Mouse (Mus musculus): Measurements from ENCODE around the gene Ptpn20. TPM values are rescaled to one million over a fixed set of nuclear protein-coding genes. Genes with fewer than 3 reads are reported as not detected.

Gene Ptpn20
- polyA plus RNA-seq, 1 experiment from 2014 or later: 0.12 TPM

DNA sequence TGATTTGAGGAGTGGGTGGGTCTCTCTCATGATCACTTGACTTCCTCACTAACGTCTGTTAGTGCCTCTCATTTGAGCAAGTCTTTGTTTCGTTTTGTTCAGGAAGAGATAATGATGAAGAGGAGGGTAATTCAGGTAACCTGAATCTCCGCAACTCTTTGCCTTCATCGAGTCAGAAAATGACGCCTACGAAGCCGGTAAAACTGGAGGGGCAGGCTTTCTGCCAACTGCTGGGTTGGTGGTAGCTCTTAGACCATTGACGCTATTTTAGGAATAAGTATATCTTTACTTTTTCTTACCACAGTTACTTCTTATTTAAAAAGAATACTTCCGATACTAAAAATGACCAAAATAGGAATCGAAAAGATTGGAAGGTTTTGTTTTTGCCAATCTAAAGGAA, 18.4 kb downstream of the Ptpn20 start:
- Histone ChIP-seq H3K4me2 (replicated peaks; ENCODE audit: low read depth, low read length) (no peak overlapping the region), H3K27me3 (ENCODE audit: insufficient read depth, low read length) (no peaks in the 10 kb centered on the region), H3K36me3 (ENCODE audit: insufficient read depth, low read length) (no peaks in the 10 kb centered on the region), H3K4me3 (ENCODE audit: low read length) (no peak overlapping the region), H3K4me1 (ENCODE audit: insufficient read depth, low read length) (no peaks in the 10 kb centered on the region), H3K9me3 (ENCODE audit: low read length) (no peaks in the 10 kb centered on the region), H3K27ac (ENCODE audit: low read length) (no peak overlapping the region), H3K9ac (replicated peaks; ENCODE audit: low read length) (no peak overlapping the region)
- ATAC-seq (ENCODE audit: low FRiP score, low TSS enrichment): no peak
- 80% methylated on average over 10 of the region's 10 CpGs for WGBS

DNA sequence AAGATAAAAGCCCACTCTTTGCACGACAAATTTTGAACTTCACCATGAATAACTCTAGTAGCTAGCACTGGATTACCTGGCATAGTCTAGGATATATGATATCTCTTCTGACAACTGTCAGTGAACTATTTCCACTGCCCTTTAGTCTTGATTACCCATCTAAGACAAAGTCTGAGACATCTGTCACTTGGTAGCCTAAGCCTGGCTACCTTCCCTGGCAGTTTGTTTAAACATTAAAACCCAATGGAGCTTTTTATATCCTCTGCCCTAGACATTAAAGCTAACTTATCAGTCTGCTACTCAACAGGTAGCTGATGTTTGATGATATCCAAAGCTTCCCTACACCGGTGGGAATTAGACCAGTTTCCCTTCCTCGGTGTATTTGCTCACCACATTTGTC, 36.0 kb downstream of the Ptpn20 start:
- Histone ChIP-seq H3K36me3 (ENCODE audit: insufficient read depth, low read length) (no peaks in the 10 kb centered on the region), H3K4me3 (ENCODE audit: low read length) (no peak overlapping the region), H3K9me3 (ENCODE audit: low read length) (no peaks in the 10 kb centered on the region), H3K27ac (ENCODE audit: low read length) (no peak overlapping the region), H3K27me3 (ENCODE audit: insufficient read depth, low read length) (no peaks in the 10 kb centered on the region), H3K4me2 (replicated peaks; ENCODE audit: low read depth, low read length) (no peak overlapping the region), H3K4me1 (ENCODE audit: insufficient read depth, low read length) (no peaks in the 10 kb centered on the region), H3K9ac (replicated peaks; ENCODE audit: low read length) (no peak overlapping the region)
- ATAC-seq (ENCODE audit: low FRiP score, low TSS enrichment): no peak
- 51% methylated on average over 3 of the region's 3 CpGs for WGBS

DNA sequence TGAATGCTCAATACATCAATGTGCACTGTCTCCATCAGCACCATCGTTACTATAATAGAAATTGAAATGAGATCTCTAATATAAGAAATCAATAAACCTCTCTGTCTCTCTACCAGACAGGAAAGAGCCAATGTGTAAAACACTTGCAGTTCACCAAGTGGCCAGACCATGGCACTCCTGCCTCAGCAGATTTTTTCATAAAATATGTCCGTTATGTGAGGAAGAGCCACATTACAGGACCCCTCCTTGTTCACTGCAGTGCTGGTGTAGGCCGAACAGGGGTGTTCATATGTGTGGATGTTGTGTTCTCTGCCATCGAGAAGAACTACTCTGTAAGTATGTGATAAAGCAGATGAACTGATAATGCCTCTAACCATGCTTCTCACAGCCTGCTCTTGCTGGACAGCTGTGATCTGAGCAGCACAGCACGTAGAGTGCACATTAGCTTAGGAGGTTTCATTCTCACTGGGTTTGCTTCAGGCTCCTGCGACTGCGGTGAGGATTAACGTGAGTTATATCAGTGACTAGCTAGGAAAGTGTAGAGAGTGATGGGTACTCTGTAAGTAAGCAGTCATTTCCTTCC, 43.9 kb downstream of the Ptpn20 start:
- Histone ChIP-seq H3K4me3 (ENCODE audit: low read length) (no peak overlapping the region), H3K9ac (replicated peaks; ENCODE audit: low read length) (no peak overlapping the region), H3K9me3 (ENCODE audit: low read length) (no peaks in the 10 kb centered on the region), H3K4me1 (ENCODE audit: insufficient read depth, low read length) (no peaks in the 10 kb centered on the region), H3K27me3 (ENCODE audit: insufficient read depth, low read length) (no peaks in the 10 kb centered on the region), H3K27ac (ENCODE audit: low read length) (no peak overlapping the region), H3K4me2 (replicated peaks; ENCODE audit: low read depth, low read length) (no peak overlapping the region), H3K36me3 (ENCODE audit: insufficient read depth, low read length) (no peaks in the 10 kb centered on the region)
- WGBS: 73% methylated on average over 8 of the region's 8 CpGs
- no peak for ATAC-seq (ENCODE audit: low FRiP score, low TSS enrichment)

DNA sequence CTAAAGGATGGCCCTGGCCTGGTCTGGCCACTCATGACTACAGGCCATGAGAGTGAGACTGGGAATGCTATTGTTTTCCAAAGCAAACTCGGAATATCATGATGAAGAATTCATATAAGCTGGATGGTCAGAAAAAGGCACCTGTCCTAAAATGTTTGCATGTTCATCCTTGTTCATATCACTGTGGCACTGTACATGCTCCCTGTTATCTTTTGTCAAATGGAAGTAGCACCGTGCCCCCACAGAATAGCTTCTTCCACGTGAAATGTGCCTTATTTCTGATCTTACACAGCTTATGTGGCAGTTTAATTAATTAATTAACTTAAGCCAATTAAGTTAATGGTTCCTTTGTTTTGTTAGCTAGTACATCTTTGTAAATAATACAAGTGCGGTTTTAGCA, 45.3 kb downstream of the Ptpn20 start:
- ATAC-seq (ENCODE audit: low FRiP score, low TSS enrichment): no peak
- H3K9me3 ChIP-seq (ENCODE audit: low read length): no peaks in the 10 kb centered on the region
- no peak overlapping the region for H3K27ac ChIP-seq (ENCODE audit: low read length)
- H3K4me1 ChIP-seq (ENCODE audit: insufficient read depth, low read length): no peaks in the 10 kb centered on the region
- no peak overlapping the region for H3K9ac ChIP-seq (replicated peaks; ENCODE audit: low read length)
- WGBS: 88% methylated on average over 4 of the region's 4 CpGs
- H3K36me3 ChIP-seq (ENCODE audit: insufficient read depth, low read length): no peaks in the 10 kb centered on the region
- H3K4me2 ChIP-seq (replicated peaks; ENCODE audit: low read depth, low read length): no peak overlapping the region
- no peaks in the 10 kb centered on the region for H3K27me3 ChIP-seq (ENCODE audit: insufficient read depth, low read length)
- H3K4me3 ChIP-seq (ENCODE audit: low read length): no peak overlapping the region

DNA sequence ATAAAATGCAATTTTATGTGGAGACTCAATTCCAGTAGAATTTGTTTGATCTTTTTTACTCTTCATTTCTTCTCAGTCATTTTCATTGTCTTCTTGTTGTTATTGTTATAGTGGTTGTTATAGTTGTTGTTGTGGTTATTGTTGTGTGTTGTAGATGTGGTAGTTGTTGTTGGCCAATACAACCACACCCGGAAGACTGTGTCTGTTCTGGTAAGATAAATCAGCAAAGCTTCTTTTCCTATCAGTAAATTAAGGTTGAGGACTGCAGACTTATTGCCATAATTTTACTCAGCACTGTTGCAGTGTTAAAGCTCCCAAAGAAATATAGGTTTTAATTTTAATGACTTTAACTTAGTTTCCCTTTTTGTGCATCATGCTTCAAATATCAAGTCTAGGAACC, 45.8 kb downstream of the Ptpn20 start:
- H3K27ac ChIP-seq (ENCODE audit: low read length): no peak overlapping the region
- H3K9me3 ChIP-seq (ENCODE audit: low read length): no peaks in the 10 kb centered on the region
- no peak overlapping the region for H3K4me2 ChIP-seq (replicated peaks; ENCODE audit: low read depth, low read length)
- no peak overlapping the region for H3K4me3 ChIP-seq (ENCODE audit: low read length)
- no peak for ATAC-seq (ENCODE audit: low FRiP score, low TSS enrichment)
- WGBS: 97% methylated on average over 1 of the region's 1 CpGs
- no peak overlapping the region for H3K9ac ChIP-seq (replicated peaks; ENCODE audit: low read length)
- H3K36me3 ChIP-seq (ENCODE audit: insufficient read depth, low read length): no peaks in the 10 kb centered on the region
- no peaks in the 10 kb centered on the region for H3K4me1 ChIP-seq (ENCODE audit: insufficient read depth, low read length)
- H3K27me3 ChIP-seq (ENCODE audit: insufficient read depth, low read length): no peaks in the 10 kb centered on the region

DNA sequence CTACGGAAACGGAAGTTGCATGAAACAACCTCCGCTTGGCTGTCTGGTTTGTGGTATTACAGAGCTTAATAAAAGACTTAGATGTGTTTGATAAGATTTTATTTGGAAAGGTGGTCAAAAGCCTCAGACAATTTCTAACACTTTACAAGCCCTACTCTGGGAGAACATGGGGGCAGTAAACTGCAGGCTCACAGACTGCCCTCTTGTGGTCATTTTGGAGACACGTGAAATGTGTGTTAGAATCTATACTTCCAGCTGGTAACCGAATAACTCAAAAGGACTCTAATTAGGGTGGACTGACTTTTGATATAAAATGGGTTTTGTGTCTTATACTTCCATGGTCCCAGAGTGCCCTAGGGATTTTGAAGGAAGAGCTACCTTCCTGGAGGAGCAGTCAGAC, 50.4 kb downstream of the Ptpn20 start:
- ATAC-seq (ENCODE audit: low FRiP score, low TSS enrichment): no peak
- no peak overlapping the region for H3K27ac ChIP-seq (ENCODE audit: low read length)
- H3K4me2 ChIP-seq (replicated peaks; ENCODE audit: low read depth, low read length): no peak overlapping the region
- H3K4me3 ChIP-seq (ENCODE audit: low read length): no peak overlapping the region
- H3K9me3 ChIP-seq (ENCODE audit: low read length): no peaks in the 10 kb centered on the region
- 78% methylated on average over 5 of the region's 5 CpGs for WGBS
- no peaks in the 10 kb centered on the region for H3K27me3 ChIP-seq (ENCODE audit: insufficient read depth, low read length)
- no peak overlapping the region for H3K9ac ChIP-seq (replicated peaks; ENCODE audit: low read length)
- H3K36me3 ChIP-seq (ENCODE audit: insufficient read depth, low read length): no peaks in the 10 kb centered on the region
- H3K4me1 ChIP-seq (ENCODE audit: insufficient read depth, low read length): no peaks in the 10 kb centered on the region

DNA sequence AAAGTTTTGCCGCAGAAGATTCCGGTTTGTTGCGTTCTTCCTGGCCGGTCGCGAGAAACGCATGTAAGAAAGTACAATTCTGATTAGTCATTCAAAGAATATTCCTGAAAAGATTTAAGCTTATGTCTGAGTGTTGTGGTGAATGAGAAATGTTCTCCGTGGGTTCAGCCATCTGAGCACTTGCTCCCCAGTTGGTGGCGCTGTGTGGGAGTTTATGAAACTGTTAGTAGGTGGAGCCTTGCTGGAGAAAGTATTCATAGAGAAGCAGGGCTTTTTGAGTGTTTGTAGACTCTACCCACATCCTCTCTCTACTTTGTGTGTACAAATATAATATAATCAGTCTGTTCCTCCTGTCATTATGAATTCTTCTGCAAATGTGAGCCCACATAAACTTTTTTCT, 61.7 kb downstream of the Ptpn20 start:
- no peaks in the 10 kb centered on the region for H3K4me1 ChIP-seq (ENCODE audit: insufficient read depth, low read length)
- H3K4me2 ChIP-seq (replicated peaks; ENCODE audit: low read depth, low read length): no peak overlapping the region
- H3K27ac ChIP-seq (ENCODE audit: low read length): no peak overlapping the region
- ATAC-seq (ENCODE audit: low FRiP score, low TSS enrichment): no peak
- no peak overlapping the region for H3K9ac ChIP-seq (replicated peaks; ENCODE audit: low read length)
- H3K27me3 ChIP-seq (ENCODE audit: insufficient read depth, low read length): 0 out of 2 replicates have a peak, but pooled peaks cover 5% of the 10 kb centered on the region
- WGBS: 92% methylated on average over 9 of the region's 9 CpGs
- H3K4me3 ChIP-seq (ENCODE audit: low read length): no peak overlapping the region
- no peaks in the 10 kb centered on the region for H3K9me3 ChIP-seq (ENCODE audit: low read length)
- H3K36me3 ChIP-seq (ENCODE audit: insufficient read depth, low read length): no peaks in the 10 kb centered on the region

DNA sequence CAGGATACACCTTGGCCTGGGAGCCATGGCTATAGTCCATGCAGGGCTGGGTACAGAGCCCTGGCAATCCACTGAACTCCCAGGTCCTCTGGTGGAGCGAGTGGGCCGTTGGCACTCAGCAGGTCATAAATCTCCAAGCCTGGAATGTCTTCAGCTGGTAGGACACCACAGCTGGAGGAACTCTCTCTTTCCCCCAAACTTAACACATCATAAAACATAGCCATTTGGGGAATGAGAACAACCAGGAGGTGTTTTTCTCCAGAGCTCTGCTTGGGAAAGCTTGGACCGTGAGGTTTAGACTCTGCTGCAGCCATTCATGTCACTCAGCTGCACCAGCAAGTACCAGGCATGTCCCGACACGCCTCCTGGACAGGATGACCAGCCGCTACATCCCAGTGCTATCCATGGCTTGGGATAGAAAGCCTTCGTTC, 68.5 kb downstream of the Ptpn20 start:
- Histone ChIP-seq H3K4me1 (ENCODE audit: insufficient read depth, low read length) (peaks cover 14% of the 10 kb centered on the region), H3K27me3 (ENCODE audit: insufficient read depth, low read length) (0 out of 2 replicates have a peak, but pooled peaks cover 5% of the 10 kb centered on the region), H3K36me3 (ENCODE audit: insufficient read depth, low read length) (no peaks in the 10 kb centered on the region), H3K9ac (replicated peaks; ENCODE audit: low read length) (no peak overlapping the region), H3K9me3 (ENCODE audit: low read length) (no peaks in the 10 kb centered on the region), H3K4me3 (ENCODE audit: low read length) (no peak overlapping the region), H3K27ac (ENCODE audit: low read length) (no peak overlapping the region), H3K4me2 (replicated peaks; ENCODE audit: low read depth, low read length) (no peak overlapping the region)
- 29% methylated on average over 7 of the region's 7 CpGs for WGBS
- ATAC-seq (ENCODE audit: low FRiP score, low TSS enrichment): peak; percentile 76

DNA sequence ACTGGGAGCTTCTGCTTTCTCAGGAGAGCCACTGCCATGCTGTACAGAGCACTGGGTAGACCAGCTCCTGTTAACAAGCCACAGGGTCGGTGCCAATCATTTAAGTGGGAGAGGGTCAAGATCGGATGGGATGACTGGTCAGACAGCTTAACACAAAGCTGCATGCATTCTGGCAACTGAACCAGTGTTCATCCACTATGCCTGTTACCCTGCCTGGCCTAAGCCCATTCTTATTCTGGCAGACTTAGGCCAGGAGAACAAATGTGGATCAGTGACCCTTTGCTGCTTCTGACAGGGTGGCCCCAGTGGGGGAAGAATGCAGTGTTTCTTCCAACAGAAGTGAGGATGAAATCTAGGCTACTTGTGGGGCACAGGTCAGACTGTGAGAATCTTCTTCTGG, 69.3 kb downstream of the Ptpn20 start:
- Histone ChIP-seq H3K36me3 (ENCODE audit: insufficient read depth, low read length) (no peaks in the 10 kb centered on the region), H3K9me3 (ENCODE audit: low read length) (no peaks in the 10 kb centered on the region), H3K27ac (ENCODE audit: low read length) (no peak overlapping the region), H3K4me3 (ENCODE audit: low read length) (no peak overlapping the region), H3K4me1 (ENCODE audit: insufficient read depth, low read length) (peaks cover 16% of the 10 kb centered on the region), H3K4me2 (replicated peaks; ENCODE audit: low read depth, low read length) (no peak overlapping the region), H3K27me3 (ENCODE audit: insufficient read depth, low read length) (0 out of 2 replicates have a peak, but pooled peaks cover 3% of the 10 kb centered on the region), H3K9ac (replicated peaks; ENCODE audit: low read length) (no peak overlapping the region)
- ATAC-seq (ENCODE audit: low FRiP score, low TSS enrichment): no peak
- 68% methylated on average over 2 of the region's 2 CpGs for WGBS

DNA sequence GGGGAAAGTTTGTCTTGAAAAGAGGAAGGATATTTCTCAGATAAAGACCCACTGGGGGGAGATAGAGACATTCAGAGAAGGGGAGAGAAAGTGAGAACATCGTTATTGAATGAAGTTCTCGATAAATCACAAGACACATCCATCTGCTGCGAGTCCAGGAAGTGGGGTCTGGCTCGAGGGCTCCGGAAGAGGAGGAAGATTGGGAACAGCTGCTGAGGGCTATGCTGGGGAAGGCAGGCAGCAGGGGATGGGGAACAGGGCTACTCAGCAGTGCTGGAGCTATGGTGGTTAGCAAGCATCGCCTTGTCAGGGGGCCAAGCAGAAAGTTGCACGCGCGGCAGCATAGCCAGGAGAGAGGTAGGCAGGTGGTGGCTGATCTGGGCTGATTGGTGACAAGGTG, 73.1 kb downstream of the Ptpn20 start:
- Histone ChIP-seq H3K4me1 (ENCODE audit: insufficient read depth, low read length) (peaks cover 16% of the 10 kb centered on the region), H3K36me3 (ENCODE audit: insufficient read depth, low read length) (no peaks in the 10 kb centered on the region), H3K27me3 (ENCODE audit: insufficient read depth, low read length) (no peaks in the 10 kb centered on the region), H3K27ac (ENCODE audit: low read length) (no peak overlapping the region), H3K9me3 (ENCODE audit: low read length) (no peaks in the 10 kb centered on the region), H3K9ac (replicated peaks; ENCODE audit: low read length) (no peak overlapping the region), H3K4me3 (ENCODE audit: low read length) (no peak overlapping the region), H3K4me2 (replicated peaks; ENCODE audit: low read depth, low read length) (no peak overlapping the region)
- WGBS: 37% methylated on average over 9 of the region's 9 CpGs
- peak; percentile 87 for ATAC-seq (ENCODE audit: low FRiP score, low TSS enrichment)

Data from kidney, embryonic 16.5 days (tissue).